Comparison of ENCODE assay signal across 19 mouse cellular contexts in genomic region chr2:60053222-60054010, GRCm38 (mm10).
DNase-seq lines count a peak whose midpoint lies in the region; ATAC-seq and TF ChIP-seq lines count a peak whose summit lies in the region.
"Had no signal": no experiment of that assay in that cellular context is flagged by ENCODE, and none has a peak within 500 bp of the region (broad histone marks: within the 10 kb centered on the region; RNA-seq: fewer than 3 reads in every experiment).

No protein-coding gene starts in this region.

- H3K4me2 ChIP-seq in hindbrain, embryonic 11.5 days (replicated peaks; ENCODE audit: low read depth, low read length) = no peak overlapping the region
- no peak overlapping the region for H3K4me2 ChIP-seq in forebrain, embryonic 16.5 days (ENCODE audit: low read length)
- H3K4me2 ChIP-seq in limb, embryonic 12.5 days = no peak overlapping the region
- H3K4me2 ChIP-seq: embryonic facial prominence, embryonic 12.5 days; heart, embryonic 11.5 days; liver, embryonic 13.5 days; lung, embryonic 15.5 days had no signal

- no peaks in the 10 kb centered on the region for H3K27me3 ChIP-seq in hindbrain, embryonic 11.5 days (ENCODE audit: control insufficient read depth, insufficient read depth, low read length)
- H3K27me3 ChIP-seq in hindbrain, embryonic 10.5 days (ENCODE audit: insufficient read depth, poor library complexity, severe bottlenecking) = no peaks in the 10 kb centered on the region
- no peaks in the 10 kb centered on the region for H3K27me3 ChIP-seq in forebrain, embryonic 16.5 days (replicated peaks; ENCODE audit: control insufficient read depth, insufficient read depth, low read length)
- H3K27me3 ChIP-seq in limb, embryonic 12.5 days = no peaks in the 10 kb centered on the region
- H3K27me3 ChIP-seq: embryonic facial prominence, embryonic 12.5 days; liver, embryonic 13.5 days; lung, embryonic 15.5 days had no signal

- TF ChIP-seq CTCF in brain, embryonic 14.5 days (IDR thresholded peaks at IDR 0.05; ENCODE audit: borderline replicate concordance, extremely low read depth, insufficient read depth, insufficient read length) = peak; percentile 9; the same call in 1 of the 2 replicates

- peak overlapping the region; percentile 67 for H3K27ac ChIP-seq in hindbrain, embryonic 11.5 days (ENCODE audit: low read depth, low read length)
- no peak overlapping the region; the same call in 1 of the 2 replicates for H3K27ac ChIP-seq in hindbrain, embryonic 10.5 days
- H3K27ac ChIP-seq in forebrain, embryonic 16.5 days (ENCODE audit: low read length) = no peak overlapping the region
- peak overlapping the region; percentile 9; the same call in 1 of the 2 replicates for H3K27ac ChIP-seq in limb, embryonic 12.5 days
- H3K27ac ChIP-seq: embryonic facial prominence, embryonic 12.5 days; kidney, postnatal 0 days; liver, embryonic 13.5 days; lung, embryonic 15.5 days had no signal

- no peaks in the 10 kb centered on the region for H3K36me3 ChIP-seq in hindbrain, embryonic 11.5 days (ENCODE audit: control insufficient read depth, insufficient read depth, low read length)
- 0 out of 2 replicates have a peak, but pooled peaks cover 8% of the 10 kb centered on the region for H3K36me3 ChIP-seq in hindbrain, embryonic 10.5 days
- H3K36me3 ChIP-seq in forebrain, embryonic 16.5 days (ENCODE audit: control insufficient read depth, insufficient read depth) = no peaks in the 10 kb centered on the region
- no peaks in the 10 kb centered on the region for H3K36me3 ChIP-seq in limb, embryonic 12.5 days
- H3K36me3 ChIP-seq: liver, embryonic 13.5 days; lung, embryonic 15.5 days had no signal

- no peak for DNase-seq in hindbrain, embryonic 11.5 days (ENCODE audit: low spot score)
- no peak for DNase-seq in hindbrain, embryonic 10.5 days (ENCODE audit: low spot score)
- peak; percentile 58 for DNase-seq in brain, embryonic 14.5 days (ENCODE audit: low read depth)
- no peak for DNase-seq in lung, postnatal 14 days
- DNase-seq in adrenal gland, postnatal 4 days (ENCODE audit: low spot score in 2 of 2) = no peak
- DNase-seq in spleen, adult 18-20 months = no peak
- DNase-seq: cerebellum, postnatal 14 days; gastrocnemius, postnatal 36 days; heart, postnatal 14 days; liver, embryonic 13.5 days; right cerebral cortex, postnatal 25 days; thymus, postnatal 36 days had no signal

- peak; percentile 65; the same call in 1 of the 2 replicates for ATAC-seq in hindbrain, embryonic 11.5 days (ENCODE audit: low FRiP score)
- peak; percentile 19; the same call in 1 of the 2 replicates for ATAC-seq in forebrain, embryonic 16.5 days
- ATAC-seq in limb, embryonic 12.5 days (ENCODE audit: insufficient number of reproducible peaks, insufficient read depth, low FRiP score, low TSS enrichment, low read depth) = no peak

- H3K4me3 ChIP-seq in hindbrain, embryonic 11.5 days (ENCODE audit: low read depth, low read length) = no peak overlapping the region
- H3K4me3 ChIP-seq in hindbrain, embryonic 10.5 days = no peak overlapping the region
- H3K4me3 ChIP-seq in forebrain, embryonic 16.5 days (replicated peaks; ENCODE audit: low read length) = no peak overlapping the region
- H3K4me3 ChIP-seq in limb, embryonic 12.5 days (replicated peaks) = no peak overlapping the region
- H3K4me3 ChIP-seq: embryonic facial prominence, embryonic 12.5 days; liver, embryonic 13.5 days; lung, embryonic 15.5 days; myocyte had no signal

- WGBS in hindbrain, embryonic 11.5 days = 66% methylated on average over 11 of the region's 11 CpGs
- 83% methylated on average over 11 of the region's 11 CpGs for WGBS in hindbrain, embryonic 10.5 days
- 69% methylated on average over 11 of the region's 11 CpGs for WGBS in forebrain, embryonic 16.5 days
- WGBS in limb, embryonic 12.5 days = 64% methylated on average over 11 of the region's 11 CpGs

- no peak overlapping the region for H3K9ac ChIP-seq in hindbrain, embryonic 11.5 days (ENCODE audit: low read depth, low read length)
- H3K9ac ChIP-seq in forebrain, embryonic 16.5 days (replicated peaks; ENCODE audit: low read depth, low read length) = no peak overlapping the region
- no peak overlapping the region for H3K9ac ChIP-seq in limb, embryonic 12.5 days (replicated peaks)
- H3K9ac ChIP-seq: embryonic facial prominence, embryonic 12.5 days; liver, embryonic 13.5 days; lung, embryonic 15.5 days had no signal

- no peak for TF ChIP-seq POLR2A in brain, embryonic 14.5 days (IDR thresholded peaks at IDR 0.05; ENCODE audit: borderline replicate concordance, extremely low read depth, insufficient read depth, insufficient read length, poor library complexity, severe bottlenecking)

- H3K9me3 ChIP-seq in hindbrain, embryonic 11.5 days (ENCODE audit: control insufficient read depth, low read length) = no peaks in the 10 kb centered on the region
- H3K9me3 ChIP-seq in hindbrain, embryonic 10.5 days = no peaks in the 10 kb centered on the region
- H3K9me3 ChIP-seq in forebrain, embryonic 16.5 days (ENCODE audit: control insufficient read depth, low read length) = no peaks in the 10 kb centered on the region
- no peaks in the 10 kb centered on the region for H3K9me3 ChIP-seq in limb, embryonic 12.5 days
- H3K9me3 ChIP-seq: embryonic facial prominence, embryonic 12.5 days; liver, embryonic 13.5 days; lung, embryonic 15.5 days had no signal

- H3K4me1 ChIP-seq in hindbrain, embryonic 11.5 days (replicated peaks; ENCODE audit: control insufficient read depth, insufficient read depth, low read length) = no peaks in the 10 kb centered on the region
- peaks cover 23% of the 10 kb centered on the region for H3K4me1 ChIP-seq in hindbrain, embryonic 10.5 days (replicated peaks)
- peaks cover 5% of the 10 kb centered on the region; the same call in 1 of the 2 replicates for H3K4me1 ChIP-seq in forebrain, embryonic 16.5 days (replicated peaks; ENCODE audit: control insufficient read depth, insufficient read depth, low read length)
- H3K4me1 ChIP-seq in limb, embryonic 12.5 days (replicated peaks) = peaks cover 38% of the 10 kb centered on the region

Comparison
In these comparisons a context has a peak if more than half of its experiments do, and no peak if none do; other contexts are left out.
1. H3K27ac ChIP-seq: peak in hindbrain, embryonic 11.5 days (single experiment) and limb, embryonic 12.5 days (single experiment); none in hindbrain, embryonic 10.5 days (single experiment) and forebrain, embryonic 16.5 days (single experiment).